Mouse (Mus musculus): ENCODE results near the gene Tgfb1i1. TPM values are rescaled to one million over a fixed set of nuclear protein-coding genes. Genes with fewer than 3 reads are reported as not detected.
A peak's percentile ranks its signal among the peaks of the same experiment; 100 is the strongest.

Tgfb1i1 gene
- polyA plus RNA-seq, 1 experiment: 56.7 TPM

GRCm38 (mm10) chr7:128209826-128210225, 36.8 kb upstream of the Tgfb1i1 start:
- TF ChIP-seq CTCF (IDR thresholded peaks at IDR 0.05; ENCODE audit: extremely low read depth, insufficient read length, insufficient replicate concordance, low read depth, low read length): no peak
- TF ChIP-seq POLR2A (IDR thresholded peaks at IDR 0.05; ENCODE audit: low read depth, low read length): no peak
- Histone ChIP-seq H3K27me3 (ENCODE audit: control insufficient read depth, insufficient read depth, low read length) (no peaks in the 10 kb centered on the region), H3K4me3 (ENCODE audit: low read depth, low read length) (no peak overlapping the region), H3K36me3 (ENCODE audit: control insufficient read depth, insufficient read depth, low read length) (no peaks in the 10 kb centered on the region), H3K27ac (ENCODE audit: insufficient read depth, low read depth, low read length) (no peak overlapping the region), H3K4me1 (ENCODE audit: control insufficient read depth, insufficient read depth, insufficient read length, low read length) (peaks cover 8% of the 10 kb centered on the region)
- 51% methylated on average over 3 of the region's 3 CpGs for WGBS

GRCm38 (mm10) chr7:128219952-128220351, 26.7 kb upstream of the Tgfb1i1 start:
- Histone ChIP-seq H3K36me3 (ENCODE audit: control insufficient read depth, insufficient read depth, low read length) (no peaks in the 10 kb centered on the region), H3K4me3 (ENCODE audit: low read depth, low read length) (no peak overlapping the region), H3K27ac (ENCODE audit: insufficient read depth, low read depth, low read length) (no peak overlapping the region), H3K27me3 (ENCODE audit: control insufficient read depth, insufficient read depth, low read length) (no peaks in the 10 kb centered on the region), H3K4me1 (ENCODE audit: control insufficient read depth, insufficient read depth, insufficient read length, low read length) (no peaks in the 10 kb centered on the region)
- TF ChIP-seq CTCF (IDR thresholded peaks at IDR 0.05; ENCODE audit: extremely low read depth, insufficient read length, insufficient replicate concordance, low read depth, low read length): no peak
- no peak for TF ChIP-seq POLR2A (IDR thresholded peaks at IDR 0.05; ENCODE audit: low read depth, low read length)
- WGBS: 85% methylated on average over 4 of the region's 4 CpGs

GRCm38 (mm10) chr7:128220936-128221335, 25.7 kb upstream of the Tgfb1i1 start:
- 87% methylated on average over 3 of the region's 3 CpGs for WGBS
- Histone ChIP-seq H3K36me3 (ENCODE audit: control insufficient read depth, insufficient read depth, low read length) (no peaks in the 10 kb centered on the region), H3K27ac (ENCODE audit: insufficient read depth, low read depth, low read length) (no peak overlapping the region), H3K4me3 (ENCODE audit: low read depth, low read length) (no peak overlapping the region), H3K27me3 (ENCODE audit: control insufficient read depth, insufficient read depth, low read length) (no peaks in the 10 kb centered on the region), H3K4me1 (ENCODE audit: control insufficient read depth, insufficient read depth, insufficient read length, low read length) (no peaks in the 10 kb centered on the region)
- TF ChIP-seq CTCF (IDR thresholded peaks at IDR 0.05; ENCODE audit: extremely low read depth, insufficient read length, insufficient replicate concordance, low read depth, low read length): no peak

DNA sequence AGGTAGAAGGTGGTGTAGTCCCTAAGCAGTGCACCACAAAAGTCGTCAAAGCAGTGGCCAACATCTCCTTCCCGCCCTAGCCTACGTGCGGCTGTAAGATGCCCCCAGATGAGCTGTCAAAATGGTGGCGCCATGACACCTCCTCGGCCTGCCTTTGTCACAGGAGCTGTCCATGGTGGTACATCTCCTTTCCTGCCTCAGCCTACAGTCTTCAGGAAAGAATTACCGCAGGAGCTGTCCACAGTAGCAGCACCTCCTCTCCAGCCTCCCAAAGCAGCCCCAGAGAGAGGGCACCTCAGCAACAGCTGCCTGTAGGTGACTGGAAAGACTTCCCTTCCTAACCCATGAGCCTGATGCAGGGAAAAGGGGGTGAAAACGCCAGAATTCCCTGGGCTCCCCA, 14.9 kb upstream of the Tgfb1i1 start:
- 35% methylated on average over 8 of the region's 8 CpGs for WGBS
- no peak for TF ChIP-seq POLR2A (IDR thresholded peaks at IDR 0.05; ENCODE audit: low read depth, low read length)
- no peak for TF ChIP-seq CTCF (IDR thresholded peaks at IDR 0.05; ENCODE audit: extremely low read depth, insufficient read length, insufficient replicate concordance, low read depth, low read length)
- no peak overlapping the region for H3K27ac ChIP-seq (ENCODE audit: insufficient read depth, low read depth, low read length)
- H3K27me3 ChIP-seq (ENCODE audit: control insufficient read depth, insufficient read depth, low read length): no peaks in the 10 kb centered on the region
- H3K4me3 ChIP-seq (ENCODE audit: low read depth, low read length): no peak overlapping the region
- H3K4me1 ChIP-seq (ENCODE audit: control insufficient read depth, insufficient read depth, insufficient read length, low read length): peaks cover 8% of the 10 kb centered on the region
- H3K36me3 ChIP-seq (ENCODE audit: control insufficient read depth, insufficient read depth, low read length): no peaks in the 10 kb centered on the region

DNA sequence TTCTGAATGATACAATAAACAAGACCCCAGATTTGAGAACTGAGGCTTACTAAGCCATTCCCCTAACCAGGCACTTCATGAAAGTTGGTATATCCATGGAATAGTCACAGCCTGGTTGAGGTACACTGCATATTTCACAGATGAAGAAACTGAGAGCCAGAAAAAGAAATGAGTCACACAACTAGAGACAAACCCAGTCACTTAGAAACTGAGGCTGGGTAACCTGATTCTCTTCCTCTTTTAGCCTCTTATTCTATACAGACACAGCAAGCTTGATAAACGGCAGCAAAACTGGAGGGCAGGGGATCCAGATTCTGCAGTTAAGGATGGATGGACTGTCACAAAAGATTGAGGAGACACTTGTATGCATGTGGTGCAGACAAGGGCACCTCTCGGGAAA, 11.8 kb upstream of the Tgfb1i1 start:
- no peak overlapping the region for H3K27ac ChIP-seq (ENCODE audit: insufficient read depth, low read depth, low read length)
- no peaks in the 10 kb centered on the region for H3K27me3 ChIP-seq (ENCODE audit: control insufficient read depth, insufficient read depth, low read length)
- TF ChIP-seq CTCF (IDR thresholded peaks at IDR 0.05; ENCODE audit: extremely low read depth, insufficient read length, insufficient replicate concordance, low read depth, low read length): no peak
- no peak for TF ChIP-seq POLR2A (IDR thresholded peaks at IDR 0.05; ENCODE audit: low read depth, low read length)
- peaks cover 11% of the 10 kb centered on the region for H3K4me1 ChIP-seq (ENCODE audit: control insufficient read depth, insufficient read depth, insufficient read length, low read length)
- peaks cover under 1% of the 10 kb centered on the region; the same call in 1 of the 2 replicates for H3K36me3 ChIP-seq (ENCODE audit: control insufficient read depth, insufficient read depth, low read length)
- H3K4me3 ChIP-seq (ENCODE audit: low read depth, low read length): no peak overlapping the region
- 78% methylated on average over 2 of the region's 2 CpGs for WGBS

- 0 out of 2 replicates have a peak overlapping the region, but pooled peaks have one; percentile 9 for H3K27ac ChIP-seq (ENCODE audit: insufficient read depth, low read depth, low read length)
- H3K4me3 ChIP-seq (ENCODE audit: low read depth, low read length): no peak overlapping the region
- peaks cover 8% of the 10 kb centered on the region for H3K36me3 ChIP-seq (ENCODE audit: control insufficient read depth, insufficient read depth, low read length)
- H3K27me3 ChIP-seq (ENCODE audit: control insufficient read depth, insufficient read depth, low read length): no peaks in the 10 kb centered on the region
- peaks cover 11% of the 10 kb centered on the region for H3K4me1 ChIP-seq (ENCODE audit: control insufficient read depth, insufficient read depth, insufficient read length, low read length)
- WGBS: 12% methylated on average over 1 of the region's 1 CpGs
- TF ChIP-seq POLR2A (IDR thresholded peaks at IDR 0.05; ENCODE audit: low read depth, low read length) (no peak), CTCF (IDR thresholded peaks at IDR 0.05; ENCODE audit: extremely low read depth, insufficient read length, insufficient replicate concordance, low read depth, low read length) (no peak)
Observed at GRCm38 (mm10) chr7:128235481-128235880, 11.1 kb upstream of the Tgfb1i1 start.

GRCm38 (mm10) chr7:128236426-128236825, 10.2 kb upstream of the Tgfb1i1 start:
- no peaks in the 10 kb centered on the region for H3K27me3 ChIP-seq (ENCODE audit: control insufficient read depth, insufficient read depth, low read length)
- H3K36me3 ChIP-seq (ENCODE audit: control insufficient read depth, insufficient read depth, low read length): peaks cover 16% of the 10 kb centered on the region
- H3K4me3 ChIP-seq (ENCODE audit: low read depth, low read length): peak overlapping the region; percentile 84; the same call in 1 of the 2 replicates
- WGBS: 92% methylated on average over 13 of the region's 13 CpGs
- no peak overlapping the region for H3K27ac ChIP-seq (ENCODE audit: insufficient read depth, low read depth, low read length)
- H3K4me1 ChIP-seq (ENCODE audit: control insufficient read depth, insufficient read depth, insufficient read length, low read length): peaks cover 11% of the 10 kb centered on the region
- TF ChIP-seq POLR2A (IDR thresholded peaks at IDR 0.05; ENCODE audit: low read depth, low read length) (no peak), CTCF (IDR thresholded peaks at IDR 0.05; ENCODE audit: extremely low read depth, insufficient read length, insufficient replicate concordance, low read depth, low read length) (no peak)
